Mouse (Mus musculus) forebrain, embryonic 12.5 days (tissue): ENCODE results near the gene Nt5c3. TPM values are rescaled to one million over a fixed set of nuclear protein-coding genes. Genes with fewer than 3 reads are reported as not detected.

ENCODE experiments used
- ATAC-seq: fragments of 200-750 bp; cut with Nextera tagmentation; 2 replicates; pipeline ENCODE4 v1.8.0; 2017; ENCODE audit warnings: moderate TSS enrichment; ENCODE audit not compliant: low FRiP score
- H3K27ac ChIP-seq: fragments of 300-500 bp; sonication (generic); 2 replicates; pipeline ENCODE4 v1.5.1; 2016; ENCODE audit warnings: mild to moderate bottlenecking
- H3K27me3 ChIP-seq: fragments of 300-500 bp; sonication (generic); 2 replicates; pipeline ENCODE4 v1.6.1; 2016; ENCODE audit warnings: mild to moderate bottlenecking
- H3K36me3 ChIP-seq: fragments of 300-500 bp; sonication (generic); replicated peaks from 2 replicates; pipeline ENCODE4 v1.6.1; 2016; ENCODE audit warnings: mild to moderate bottlenecking
- H3K4me1 ChIP-seq: fragments of 300-500 bp; sonication (generic); 2 replicates; pipeline ENCODE4 v1.6.1; 2016
- H3K4me2 ChIP-seq: fragments of 300-500 bp; sonication (generic); 2 replicates; pipeline ENCODE4 v1.6.1; 2016; ENCODE audit warnings: mild to moderate bottlenecking, moderate library complexity
- H3K4me3 ChIP-seq: fragments of 300-500 bp; sonication (generic); replicated peaks from 2 replicates; pipeline ENCODE4 v1.5.1; 2016; ENCODE audit warnings: mild to moderate bottlenecking
- H3K9ac ChIP-seq: fragments of 300-500 bp; sonication (generic); 2 replicates; pipeline ENCODE4 v1.6.1; 2016; ENCODE audit warnings: mild to moderate bottlenecking
- H3K9me3 ChIP-seq: fragments of 300-500 bp; sonication (generic); 2 replicates; pipeline ENCODE4 v1.6.1; 2016
- WGBS: fragments of 180-500 bp; shearing (Covaris S2); methylation state at CpG from one replicate; pipeline ENCODE4 v1.1.7; 2016; 5-methylcytosine and 5-hydroxymethylcytosine counted together
- polyA plus RNA-seq: library from polyadenylated mRNA; unstranded; fragments of >200 nt; fragmentation: Nextera tagmentation; extraction: Ambion mirVana; gene quantifications from 2 replicates; pipeline ENCODE4 v1.2.1, GENCODE M21; 2016

Gene Nt5c3
- polyA plus RNA-seq, 1 experiment from 2014 or later, result 86.8 TPM

- no peak overlapping the region for H3K4me3 ChIP-seq
- H3K27ac ChIP-seq, result no peak overlapping the region
- H3K9me3 ChIP-seq, result no peaks in the 10 kb centered on the region
- no peak overlapping the region for H3K9ac ChIP-seq
- WGBS, result 74% methylated on average over 7 of the region's 7 CpGs
- H3K4me2 ChIP-seq, result no peak overlapping the region
- no peaks in the 10 kb centered on the region for H3K4me1 ChIP-seq
- ATAC-seq, result no peak
- 0 out of 2 replicates have a peak, but pooled peaks cover 4% of the 10 kb centered on the region for H3K36me3 ChIP-seq
- no peaks in the 10 kb centered on the region for H3K27me3 ChIP-seq
These were observed 73.4 kb downstream of the Nt5c3 start for GRCm38 (mm10) chr6:56850315-56850714.

GRCm38 (mm10) chr6:56848974-56849373, 74.8 kb downstream of the Nt5c3 start:
- Histone ChIP-seq H3K36me3 (0 out of 2 replicates have a peak, but pooled peaks cover 4% of the 10 kb centered on the region), H3K4me2 (no peak overlapping the region), H3K4me1 (no peaks in the 10 kb centered on the region), H3K27me3 (no peaks in the 10 kb centered on the region), H3K27ac (no peak overlapping the region), H3K9ac (no peak overlapping the region), H3K4me3 (no peak overlapping the region), H3K9me3 (no peaks in the 10 kb centered on the region)
- ATAC-seq, result no peak
- WGBS, result 94% methylated on average over 3 of the region's 3 CpGs

- no peaks in the 10 kb centered on the region for H3K4me1 ChIP-seq
- 88% methylated on average over 2 of the region's 2 CpGs for WGBS
- no peaks in the 10 kb centered on the region for H3K9me3 ChIP-seq
- no peak overlapping the region for H3K4me2 ChIP-seq
- H3K27me3 ChIP-seq, result no peaks in the 10 kb centered on the region
- no peak overlapping the region for H3K4me3 ChIP-seq
- H3K9ac ChIP-seq, result no peak overlapping the region
- no peak overlapping the region for H3K27ac ChIP-seq
- ATAC-seq, result no peak
- no peaks in the 10 kb centered on the region for H3K36me3 ChIP-seq
These were observed 79.4 kb downstream of the Nt5c3 start for GRCm38 (mm10) chr6:56844365-56844764.

- Histone ChIP-seq H3K27me3 (no peaks in the 10 kb centered on the region), H3K9me3 (no peaks in the 10 kb centered on the region), H3K4me2 (no peak overlapping the region), H3K4me1 (no peaks in the 10 kb centered on the region), H3K9ac (no peak overlapping the region), H3K4me3 (no peak overlapping the region), H3K27ac (no peak overlapping the region), H3K36me3 (no peaks in the 10 kb centered on the region)
- ATAC-seq, result no peak
- WGBS, result 83% methylated on average over 3 of the region's 3 CpGs
These were observed 80.5 kb downstream of the Nt5c3 start for GRCm38 (mm10) chr6:56843229-56843628.

GRCm38 (mm10) chr6:56837621-56838020, 86.1 kb downstream of the Nt5c3 start:
- Histone ChIP-seq H3K9me3 (no peaks in the 10 kb centered on the region), H3K4me1 (no peaks in the 10 kb centered on the region), H3K9ac (no peak overlapping the region), H3K4me2 (no peak overlapping the region), H3K36me3 (no peaks in the 10 kb centered on the region), H3K27me3 (no peaks in the 10 kb centered on the region), H3K4me3 (no peak overlapping the region), H3K27ac (no peak overlapping the region)
- WGBS, result 88% methylated on average over 3 of the region's 3 CpGs
- no peak for ATAC-seq

- H3K4me1 ChIP-seq, result peaks cover 3% of the 10 kb centered on the region; the same call in 1 of the 2 replicates
- H3K9ac ChIP-seq, result no peak overlapping the region
- no peak overlapping the region for H3K4me3 ChIP-seq
- H3K4me2 ChIP-seq, result no peak overlapping the region
- WGBS, result 95% methylated on average over 12 of the region's 12 CpGs
- ATAC-seq, result no peak
- no peaks in the 10 kb centered on the region for H3K36me3 ChIP-seq
- H3K9me3 ChIP-seq, result no peaks in the 10 kb centered on the region
- H3K27me3 ChIP-seq, result peaks cover 4% of the 10 kb centered on the region; the same call in 1 of the 2 replicates
- no peak overlapping the region for H3K27ac ChIP-seq
These were observed 86.6 kb downstream of the Nt5c3 start for GRCm38 (mm10) chr6:56837166-56837565.

GRCm38 (mm10) chr6:56835532-56835931, 88.2 kb downstream of the Nt5c3 start:
- H3K4me2 ChIP-seq, result no peak overlapping the region
- H3K9ac ChIP-seq, result no peak overlapping the region
- no peak overlapping the region for H3K4me3 ChIP-seq
- no peak for ATAC-seq
- no peaks in the 10 kb centered on the region for H3K9me3 ChIP-seq
- peaks cover 3% of the 10 kb centered on the region; the same call in 1 of the 2 replicates for H3K4me1 ChIP-seq
- peaks cover 4% of the 10 kb centered on the region; the same call in 1 of the 2 replicates for H3K27me3 ChIP-seq
- 86% methylated on average over 10 of the region's 10 CpGs for WGBS
- H3K36me3 ChIP-seq, result no peaks in the 10 kb centered on the region
- no peak overlapping the region for H3K27ac ChIP-seq

- H3K4me1 ChIP-seq, result peaks cover 3% of the 10 kb centered on the region; the same call in 1 of the 2 replicates
- no peak overlapping the region for H3K27ac ChIP-seq
- H3K9me3 ChIP-seq, result no peaks in the 10 kb centered on the region
- no peaks in the 10 kb centered on the region for H3K36me3 ChIP-seq
- H3K9ac ChIP-seq, result no peak overlapping the region
- WGBS, result 55% methylated on average over 5 of the region's 5 CpGs
- no peak overlapping the region for H3K4me2 ChIP-seq
- peaks cover 4% of the 10 kb centered on the region; the same call in 1 of the 2 replicates for H3K27me3 ChIP-seq
- H3K4me3 ChIP-seq, result no peak overlapping the region
- ATAC-seq, result no peak
These were observed 89.0 kb downstream of the Nt5c3 start for GRCm38 (mm10) chr6:56834769-56835168.

- no peaks in the 10 kb centered on the region for H3K36me3 ChIP-seq
- no peak for ATAC-seq
- no peak overlapping the region for H3K27ac ChIP-seq
- H3K9ac ChIP-seq, result no peak overlapping the region
- H3K27me3 ChIP-seq, result peaks cover 4% of the 10 kb centered on the region; the same call in 1 of the 2 replicates
- H3K4me3 ChIP-seq, result no peak overlapping the region; the same call in 1 of the 2 replicates
- peak overlapping the region; percentile 85 for H3K4me2 ChIP-seq
- H3K4me1 ChIP-seq, result peaks cover 3% of the 10 kb centered on the region; the same call in 1 of the 2 replicates
- no peaks in the 10 kb centered on the region for H3K9me3 ChIP-seq
These were observed 90.9 kb downstream of the Nt5c3 start for GRCm38 (mm10) chr6:56832830-56833229.

- Histone ChIP-seq H3K36me3 (no peaks in the 10 kb centered on the region), H3K4me1 (peaks cover 3% of the 10 kb centered on the region; the same call in 1 of the 2 replicates), H3K9ac (peak overlapping the region; percentile 66), H3K27ac (peak overlapping the region; percentile 70; the same call in 1 of the 2 replicates), H3K4me2 (peak overlapping the region; percentile 85), H3K4me3 (peak overlapping the region; percentile 62), H3K9me3 (no peaks in the 10 kb centered on the region), H3K27me3 (peaks cover 4% of the 10 kb centered on the region; the same call in 1 of the 2 replicates)
- peak; percentile 27 for ATAC-seq
- WGBS, result 2% methylated on average over 14 of the region's 15 CpGs
These were observed 91.3 kb downstream of the Nt5c3 start for GRCm38 (mm10) chr6:56832407-56832796.

Other genes with a start within 250 kb of the Nt5c3 start
- 221 and 228 TPM in 2 replicates for gene Lsm5, start 219.2 kb downstream of the Nt5c3 start, polyA plus RNA-seq
- gene Avl9, start 209.0 kb downstream of the Nt5c3 start, polyA plus RNA-seq, result 42.0 TPM in 2 replicates
- 42.1 and 44.6 TPM in 2 replicates for gene Kbtbd2, start 126.1 kb downstream of the Nt5c3 start, polyA plus RNA-seq
- 46.7 and 50.4 TPM in 2 replicates for gene Fkbp9, start 91.9 kb downstream of the Nt5c3 start, polyA plus RNA-seq
- gene Vmn1r4, start 83 bp upstream of the Nt5c3 start, polyA plus RNA-seq, result 0.36 and 0.40 TPM in 2 replicates
- gene Vmn1r5, start 46.3 kb upstream of the Nt5c3 start, polyA plus RNA-seq, result not detected in 2 replicates
- not detected in 2 replicates for gene Vmn1r6, start 73.3 kb upstream of the Nt5c3 start, polyA plus RNA-seq
- not detected in 2 replicates for gene Vmn1r7, start 101.4 kb upstream of the Nt5c3 start, polyA plus RNA-seq
- not detected in 2 replicates for gene Vmn1r8, start 108.4 kb upstream of the Nt5c3 start, polyA plus RNA-seq
- not detected in 2 replicates for gene Vmn1r9, start 142.9 kb upstream of the Nt5c3 start, polyA plus RNA-seq
- not detected in 2 replicates for gene Vmn1r10, start 185.5 kb upstream of the Nt5c3 start, polyA plus RNA-seq
- not detected in 2 replicates for gene Vmn1r11, start 209.5 kb upstream of the Nt5c3 start, polyA plus RNA-seq
- gene Vmn1r12, start 233.0 kb upstream of the Nt5c3 start, polyA plus RNA-seq, result not detected in 2 replicates